Mouse (Mus musculus): ENCODE data around the gene Chdh.

Chdh gene

DNA sequence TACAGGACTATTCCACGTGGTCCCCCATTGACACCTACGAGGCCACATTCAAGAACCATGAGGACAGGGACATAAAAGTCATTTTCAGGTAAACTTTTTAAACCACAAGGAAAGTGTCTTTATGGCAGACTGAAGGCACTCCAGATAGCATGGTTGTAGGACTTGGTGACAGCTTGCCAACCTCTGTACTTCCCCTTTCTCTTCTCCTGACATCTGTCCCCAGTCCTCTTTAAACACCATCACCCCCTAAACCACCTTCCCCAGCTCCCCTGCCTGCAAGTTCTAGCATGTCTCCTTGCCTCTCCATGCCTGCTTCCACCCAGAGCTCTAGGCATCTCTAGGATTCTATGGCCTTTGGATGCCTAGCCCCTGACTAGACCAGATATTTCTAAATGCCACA is 56.0 kb downstream of the Chdh start:
- DNase-seq: no peak

DNA sequence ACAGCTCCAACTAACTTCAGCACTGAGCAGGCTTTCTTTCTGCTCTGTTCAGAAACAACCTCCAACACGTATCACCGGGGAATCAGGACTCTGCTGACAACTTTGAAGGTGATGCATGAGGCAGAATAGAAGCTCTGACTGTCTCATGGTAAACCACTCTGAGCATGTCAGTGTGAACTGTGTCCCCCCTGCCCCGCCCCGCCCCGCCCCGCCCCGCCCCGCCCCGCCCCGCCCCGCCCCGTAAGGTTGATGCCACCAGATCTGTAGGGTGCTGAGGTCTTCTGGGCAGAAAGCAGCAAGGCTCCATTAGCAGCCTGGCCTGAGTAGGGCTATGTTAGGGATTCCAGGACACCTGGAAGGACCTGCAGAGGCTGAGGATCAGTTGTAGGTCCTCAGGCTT is 57.9 kb downstream of the Chdh start:
- DNase-seq: no peak

DNA sequence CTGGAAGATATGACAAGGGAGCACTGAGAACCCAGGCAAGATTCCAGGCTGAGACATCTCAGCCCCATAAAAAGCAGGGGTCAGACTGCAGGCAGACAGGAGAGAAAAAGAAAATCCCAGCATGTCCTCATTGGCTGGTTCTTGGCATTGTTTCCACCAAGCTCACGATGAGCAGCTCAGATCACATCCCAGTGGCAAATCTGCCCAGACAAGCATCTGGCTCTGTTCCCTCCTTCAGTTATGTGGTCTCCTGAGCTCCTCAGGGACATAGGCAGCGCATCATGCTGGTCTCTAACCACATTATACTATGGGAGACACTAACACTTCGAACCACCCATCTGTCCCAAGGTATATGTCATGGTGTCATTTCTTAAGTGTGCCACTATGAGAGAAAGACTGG is 59.7 kb downstream of the Chdh start:
- DNase-seq: no peak

DNA sequence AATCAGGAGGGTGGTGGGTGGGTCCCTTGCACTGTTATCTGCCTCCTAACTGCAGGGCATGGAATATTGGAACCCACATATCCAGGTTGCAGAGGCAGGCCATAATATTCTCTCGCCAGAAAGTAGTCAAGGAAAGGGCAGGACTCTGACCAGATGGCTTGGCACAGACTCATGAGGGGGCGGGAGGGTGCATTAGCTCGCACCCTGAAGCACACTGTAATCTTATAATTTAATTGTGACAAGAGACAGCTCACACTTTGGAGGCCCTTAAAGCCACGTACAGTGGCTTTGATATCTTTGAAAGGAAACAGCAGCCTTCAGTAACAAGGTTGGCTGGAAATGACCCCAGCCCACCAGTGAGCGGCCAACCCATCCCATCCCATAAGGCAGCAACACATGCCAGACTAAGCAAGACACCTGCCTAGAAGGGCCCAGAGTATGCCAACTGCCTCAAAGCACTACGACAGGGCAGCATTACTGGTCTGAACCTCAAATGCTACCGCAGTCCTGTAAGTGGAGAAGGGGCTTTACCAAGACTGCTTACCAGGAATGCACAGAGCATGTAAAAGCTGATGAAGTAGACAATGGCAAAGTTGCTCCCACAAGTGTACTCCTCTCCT is 66.6 kb downstream of the Chdh start:
- no peak for DNase-seq

DNA sequence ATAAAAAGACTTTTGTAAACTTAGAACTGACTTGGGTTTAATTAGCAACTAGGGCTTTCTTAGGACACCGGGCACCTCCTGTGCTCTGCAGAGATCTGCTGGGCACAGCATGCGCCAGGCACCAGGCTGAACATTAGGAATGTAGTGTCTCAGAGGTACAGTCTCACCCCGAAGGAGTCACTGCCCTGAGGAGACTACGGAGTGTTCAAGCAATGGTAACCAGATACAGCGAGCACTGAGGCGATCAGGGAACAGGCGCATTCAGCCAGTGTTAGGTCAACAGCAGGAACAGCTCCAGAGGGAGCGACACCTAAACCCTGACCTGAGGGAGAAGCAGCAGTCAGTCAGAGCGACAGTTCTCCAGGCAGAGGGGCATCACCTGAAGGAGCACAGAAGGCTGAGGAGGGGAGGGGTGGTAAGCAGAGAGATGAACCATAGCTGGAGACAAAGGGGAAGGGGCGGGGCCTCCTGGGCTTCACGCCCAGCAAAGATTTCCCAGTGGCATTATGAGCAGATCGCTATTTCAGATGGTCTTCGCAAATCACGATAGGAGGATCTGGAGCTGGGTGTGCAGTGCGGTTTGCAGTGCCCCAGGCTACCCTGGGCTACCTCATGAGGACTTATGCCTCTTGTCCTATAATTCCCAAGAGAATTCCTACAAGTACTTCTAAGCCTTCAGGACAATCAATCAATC is 69.4 kb downstream of the Chdh start:
- DNase-seq: no peak

DNA sequence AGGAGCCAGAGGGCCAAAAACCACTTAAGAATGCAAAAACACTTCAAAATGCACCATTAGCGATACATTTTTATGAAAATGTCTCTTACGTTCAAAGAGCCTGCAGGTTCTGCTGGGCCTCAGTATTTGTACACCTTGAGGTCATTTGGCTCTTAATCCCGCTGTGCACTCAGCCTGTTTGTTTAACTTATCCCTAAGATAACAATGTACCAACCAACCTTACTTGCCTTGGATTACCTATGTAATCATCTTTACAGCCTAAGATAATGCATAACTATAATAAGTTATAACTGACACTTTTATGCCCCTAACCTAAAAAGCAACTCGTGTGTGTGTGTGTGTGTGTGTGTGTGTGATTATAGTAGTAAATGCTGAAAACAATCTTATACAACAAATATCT is 70.9 kb downstream of the Chdh start:
- DNase-seq: no peak

Measured in lung, postnatal 4 days (tissue).